In the genomic region with DNA sequence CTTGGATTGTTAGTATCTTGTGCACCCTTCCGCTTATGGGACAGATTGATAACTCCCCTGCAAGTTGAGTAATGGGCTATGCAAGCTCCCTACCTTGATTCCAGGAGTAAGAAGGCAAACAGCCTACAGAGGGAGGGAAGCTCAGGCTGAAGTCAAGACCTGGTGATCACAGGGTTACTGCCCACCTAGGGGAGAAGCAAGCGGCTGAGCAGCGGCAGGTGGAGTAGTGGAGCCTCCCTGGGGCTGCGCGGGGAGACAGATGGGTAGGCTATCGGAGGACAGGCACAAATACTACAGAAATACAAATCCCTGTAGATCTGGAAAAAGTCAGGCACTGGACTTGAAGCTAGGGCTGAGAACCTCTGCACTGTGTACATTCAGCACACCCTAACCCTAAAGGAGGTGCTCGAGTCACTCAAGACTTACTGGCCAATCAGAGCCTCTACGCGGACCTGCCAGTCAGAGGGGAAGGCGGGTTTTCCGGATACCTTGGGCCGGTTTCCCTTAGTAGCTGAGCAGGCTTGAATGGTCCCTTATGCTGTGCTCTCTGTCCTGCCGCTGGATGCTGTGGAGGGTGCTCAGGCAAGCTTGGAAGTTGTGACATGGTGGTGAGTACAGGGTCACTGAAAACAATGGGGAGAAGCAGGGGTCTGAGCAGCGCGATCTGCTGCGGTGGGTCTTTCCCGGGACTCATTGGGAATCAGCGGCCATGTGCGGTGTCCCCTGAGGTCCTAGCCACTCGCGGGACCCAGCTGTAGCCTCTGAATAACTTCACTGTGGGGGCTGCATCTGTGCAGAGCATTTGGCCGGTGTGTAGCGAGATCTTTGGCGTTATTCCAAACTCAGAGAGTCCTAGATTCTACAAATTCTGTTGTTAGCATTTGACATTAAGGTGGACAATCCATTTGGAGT, we compare ENCODE assay signal across 8 mouse cellular contexts. TPM values are rescaled to one million over a fixed set of nuclear protein-coding genes. Genes with fewer than 3 reads are reported as not detected.
DNase-seq lines count a peak whose midpoint lies in the region; ATAC-seq and TF ChIP-seq lines count a peak whose summit lies in the region.
"Not testable (repeated sequence)": the region's sequence is repeated elsewhere in the genome, so short reads cannot be mapped to it uniquely, and the experiment has no call there.

Gene Zfp932 (plus strand): TSS at position 496 of the 912 bp plus-strand sequence.

- H3K9me3 ChIP-seq in G1E (replicated peaks); forebrain, postnatal 0 days (ENCODE audit: low read length); neural tube, embryonic 14.5 days (ENCODE audit: control insufficient read depth, low read length): not testable (repeated sequence)

- H3K27me3 ChIP-seq in G1E (ENCODE audit: insufficient read depth, low read length); forebrain, postnatal 0 days (ENCODE audit: insufficient read depth, low read length); neural tube, embryonic 14.5 days (ENCODE audit: control insufficient read depth, insufficient read depth, low read length): not testable (repeated sequence)

- TF ChIP-seq POLR2A in lung, adult 2 months (IDR thresholded peaks at IDR 0.05; ENCODE audit: borderline replicate concordance, extremely low read depth, low read depth, low read length): not testable (repeated sequence)

- peak; percentile 99 for ATAC-seq in G1E (ENCODE audit: extremely low read depth, insufficient number of reproducible peaks, low FRiP score, poor library complexity, severe bottlenecking)
- ATAC-seq in forebrain, postnatal 0 days: peak; percentile 98
- peak; percentile 100 for ATAC-seq in hematopoietic stem cell, adult 5-6 weeks (replicated peaks in 1 of 2; ENCODE audit: insufficient read depth in 1 of 2, low FRiP score in 2 of 2, low TSS enrichment in 1 of 2, low read depth in 1 of 2, poor library complexity in 2 of 2, severe bottlenecking in 2 of 2)
- peak; percentile 98 for ATAC-seq in neural tube, embryonic 14.5 days (ENCODE audit: low read depth)

- peak within 1 kb of the TSS; percentile 52 for H3K4me2 ChIP-seq in forebrain, postnatal 0 days (ENCODE audit: low read depth)
- H3K4me2 ChIP-seq in neural tube, embryonic 14.5 days (ENCODE audit: low read depth, low read length): peak within 1 kb of the TSS; percentile 55

- not testable (repeated sequence) for H3K4me1 ChIP-seq in G1E (ENCODE audit: insufficient read depth, low read depth, low read length); forebrain, postnatal 0 days (ENCODE audit: insufficient read depth); lung, adult 2 months (ENCODE audit: control insufficient read depth, insufficient read depth, low read length); neural tube, embryonic 14.5 days (ENCODE audit: control insufficient read depth, insufficient read depth, low read length)

- peak within 1 kb of the TSS; percentile 72 for H3K4me3 ChIP-seq in G1E (ENCODE audit: low read depth, low read length)
- peak within 1 kb of the TSS; percentile 40 for H3K4me3 ChIP-seq in forebrain, postnatal 0 days (ENCODE audit: low read depth, low read length)
- H3K4me3 ChIP-seq in layer of hippocampus, adult 2 months: peak within 1 kb of the TSS; percentile 55
- not testable (repeated sequence) for H3K4me3 ChIP-seq in lung, adult 2 months (replicated peaks; ENCODE audit: extremely low read depth, low read depth, low read length)
- peak within 1 kb of the TSS; percentile 40 for H3K4me3 ChIP-seq in neural tube, embryonic 14.5 days (ENCODE audit: low read depth, low read length)

- H3K27ac ChIP-seq in forebrain, postnatal 0 days (ENCODE audit: low read depth, low read length); neural tube, embryonic 14.5 days (ENCODE audit: low read depth, low read length): not testable (repeated sequence)
- H3K27ac ChIP-seq in layer of hippocampus, adult 2 months: peak within 1 kb of the TSS; percentile 80

- TF ChIP-seq CTCF in G1E (IDR thresholded peaks at IDR 0.05; ENCODE audit: low read depth, low read length); forebrain, postnatal 0 days (IDR thresholded peaks at IDR 0.05; ENCODE audit: low read depth); layer of hippocampus, adult 2 months (conservative IDR thresholded peaks at IDR 0.05); lung, adult 2 months (IDR thresholded peaks at IDR 0.05; ENCODE audit: insufficient read depth, low read length): not testable (repeated sequence)

- H3K9ac ChIP-seq in forebrain, postnatal 0 days: peak within 1 kb of the TSS; percentile 44
- H3K9ac ChIP-seq in neural tube, embryonic 14.5 days (replicated peaks; ENCODE audit: low read depth, low read length): peak within 1 kb of the TSS; percentile 37; the same call in 1 of the 2 replicates

- H3K36me3 ChIP-seq in G1E (replicated peaks); forebrain, postnatal 0 days (ENCODE audit: insufficient read depth); neural tube, embryonic 14.5 days (ENCODE audit: control insufficient read depth, insufficient read depth, low read length): not testable (repeated sequence)

- DNase-seq in G1E (ENCODE audit: low spot score): peak; percentile 50
- peak; percentile 82 for DNase-seq in cerebellum, adult 11-12 months
- not testable (repeated sequence) for DNase-seq in forebrain, postnatal 0 days
- DNase-seq in layer of hippocampus, adult 2 months (ENCODE audit: low spot score in 2 of 2): peak; percentile 80 to 90
- DNase-seq in lung, adult 2 months: peak; percentile 83
- peak; percentile 84 for DNase-seq in testis, postnatal 14 days (ENCODE audit: low spot score)

- 5% methylated on average over 24 of the region's 24 CpGs for WGBS in forebrain, postnatal 0 days
- no CpG with 5 or more reads among the region's 24 CpGs for WGBS in lung, adult 2 months
- WGBS in neural tube, embryonic 14.5 days: 4% methylated on average over 24 of the region's 24 CpGs

RNA-seq across cellular contexts. Expression of gene Zfp932, which starts in this region (rescaled TPM):
- total RNA-seq in G1E (2014; fragmentation: Nextera tagmentation) (46.6 and 51.3 TPM in 2 replicates), G1E (2017) (45.7 and 69.9 TPM in 2 replicates)
- polyA plus RNA-seq in G1E (2012): 0.66 and 0.77 TPM in 2 replicates
- 23.1 and 26.6 TPM in 2 replicates for total RNA-seq in forebrain, postnatal 0 days (2014; rRNA removed)
- polyA plus RNA-seq in forebrain, postnatal 0 days (2015; fragmentation: Nextera tagmentation; extraction: Ambion mirVana): 20.4 and 21.4 TPM in 2 replicates
- total RNA-seq in hematopoietic stem cell, adult 5-6 weeks (2017): 70.3 and 91.0 TPM in 2 replicates
- total RNA-seq in layer of hippocampus, adult 2 months (2021): 10 to 100 TPM; 55.7 to 60.0 TPM
- polyA plus RNA-seq in lung, adult 2 months (2012; rRNA removed): 2.8 and 4.4 TPM in 2 replicates
- polyA plus RNA-seq in neural tube, embryonic 14.5 days (2014; fragmentation: Nextera tagmentation; extraction: Ambion mirVana): 29.8 and 30.8 TPM in 2 replicates
